Mouse (Mus musculus) naive thymus-derived CD4-positive, alpha-beta T cell, adult 2 months (primary cell): Measurements from ENCODE around the gene Crispld2.

ENCODE experiments used
- DNase-seq: peaks from one replicate; pipeline ENCODE4 v3.0.0-alpha.2; 2011; ENCODE audit warnings: low read depth

The Crispld2 gene

DNA sequence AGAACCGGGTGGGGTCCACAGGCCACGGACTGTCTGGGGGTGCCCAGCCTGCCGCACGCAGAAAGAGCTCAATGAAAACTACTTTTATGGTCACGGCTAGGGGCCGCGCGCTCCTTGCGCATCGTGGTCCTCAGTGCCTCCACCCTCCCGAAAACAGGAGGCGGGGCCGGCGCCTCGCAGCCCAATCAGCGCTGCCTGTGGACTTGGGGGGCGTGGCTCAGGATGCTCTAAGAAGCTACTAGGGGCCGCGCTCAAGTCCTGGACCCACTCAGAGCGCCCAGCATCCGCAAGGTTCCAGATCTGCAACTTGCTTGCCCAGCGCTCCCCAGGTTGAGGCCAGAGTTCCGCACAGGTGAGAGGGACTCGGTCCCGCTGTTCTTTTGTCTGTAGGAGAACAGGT lies at the start of gene Crispld2:
TSS of gene Crispld2 (plus strand) at position 190 of the 400 bp plus-strand sequence.
- peak; percentile 13 for DNase-seq

- DNase-seq, result no peak
Measured at GRCm38 (mm10) chr8:119943616-119944015, 48.6 kb upstream of the Crispld2 start.

DNA sequence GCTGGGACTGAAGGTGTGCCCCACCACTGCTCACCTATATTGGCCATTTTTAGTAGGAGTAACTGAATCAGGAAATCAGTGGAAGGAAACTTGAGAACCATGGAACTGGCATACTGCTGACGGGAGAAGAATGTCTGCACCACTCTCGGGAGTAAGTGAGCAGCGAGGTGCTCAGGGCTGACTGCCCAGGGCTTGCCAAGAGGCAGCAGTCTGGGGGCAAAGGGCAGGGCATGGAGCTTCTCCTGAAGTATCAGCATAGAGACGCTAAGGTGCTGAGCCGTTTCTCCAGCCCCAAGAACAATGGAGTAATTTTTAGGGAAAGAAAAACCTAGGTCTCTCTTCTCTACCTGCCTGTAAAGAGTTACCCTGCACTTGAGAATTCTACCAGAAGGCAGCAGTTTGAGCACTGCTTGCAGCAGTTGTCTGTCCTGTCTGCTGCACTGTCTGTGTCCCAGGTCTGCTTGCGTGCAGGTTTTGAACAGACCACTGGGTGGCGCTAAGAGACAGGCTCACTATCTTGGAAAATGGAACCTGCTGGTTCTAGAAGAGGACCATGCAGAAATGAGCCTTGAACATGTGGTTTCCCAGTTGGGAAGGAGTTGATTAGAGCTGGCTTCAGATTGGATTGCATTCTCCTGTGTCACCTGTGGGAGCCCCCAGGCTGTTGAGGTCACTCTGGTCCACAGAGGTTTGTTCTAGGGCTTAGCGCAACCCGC lies 48.0 kb upstream of the Crispld2 start:
- peak; percentile 80 for DNase-seq

DNA sequence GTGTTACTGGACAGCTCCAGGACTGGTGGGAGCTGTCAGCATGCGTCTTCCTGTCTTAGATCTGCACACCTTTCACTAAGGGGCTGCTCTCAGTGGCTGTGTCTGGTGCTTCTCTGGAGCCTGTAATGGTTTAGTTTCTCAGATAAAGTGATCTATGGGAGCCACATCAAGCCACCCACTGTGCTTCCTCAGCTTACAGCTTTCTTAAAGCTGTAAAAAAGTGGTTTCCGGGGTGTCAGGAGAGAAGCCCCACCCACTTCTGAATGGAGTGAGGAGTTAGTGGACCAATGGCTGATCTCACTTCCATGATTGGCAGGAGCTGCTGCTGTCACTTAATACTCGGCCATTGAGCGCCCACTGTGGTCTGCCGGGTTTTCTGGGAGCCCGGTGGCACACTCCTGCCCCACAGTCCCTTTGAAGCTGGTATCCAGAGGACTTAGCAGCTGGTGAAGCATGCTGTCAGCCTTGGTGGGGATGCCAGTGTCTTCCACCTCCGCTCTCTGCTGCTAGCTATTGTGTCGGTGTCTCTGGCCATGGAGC lies 45.8 kb upstream of the Crispld2 start:
- DNase-seq, result peak; percentile 78

DNA sequence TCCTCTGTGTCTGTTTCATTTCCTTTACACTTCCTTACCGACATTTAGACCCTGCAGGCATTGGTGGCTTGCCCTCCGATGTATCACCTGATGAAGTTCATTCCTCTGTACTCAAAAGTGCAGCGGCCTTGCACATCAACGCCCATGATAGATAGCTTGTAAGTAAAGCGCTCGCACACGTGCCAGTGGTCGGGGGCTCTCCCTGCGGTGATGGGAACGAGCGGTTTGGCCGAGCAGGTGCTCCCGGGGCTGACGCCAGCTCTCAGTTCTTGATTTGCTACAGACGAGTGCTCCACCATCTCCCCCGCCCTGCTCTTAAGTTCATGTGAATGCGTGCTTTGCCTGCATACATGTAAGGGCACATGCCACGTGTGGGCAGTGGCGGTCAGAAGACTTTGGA lies 44.6 kb upstream of the Crispld2 start:
- DNase-seq, result peak; percentile 18

DNA sequence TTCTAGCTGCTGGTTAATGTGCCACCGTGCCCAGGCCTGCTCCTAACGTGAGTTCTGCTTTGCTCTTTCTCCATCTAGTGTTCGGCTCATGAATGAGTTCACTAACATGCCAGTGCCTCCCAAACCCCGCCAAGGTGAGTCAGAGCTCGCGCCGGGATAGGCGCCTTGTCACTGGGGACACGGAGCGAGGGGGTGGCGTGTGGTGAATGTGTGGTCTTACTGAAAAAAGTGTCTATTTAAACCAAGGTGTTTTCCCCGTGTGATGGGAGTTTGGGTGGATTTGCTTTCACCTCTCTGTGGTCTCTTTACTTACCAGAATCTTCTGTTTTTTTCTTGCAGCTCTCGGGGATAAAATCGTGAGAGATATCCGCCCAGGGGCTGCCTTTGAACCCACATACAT lies 43.9 kb upstream of the Crispld2 start:
- peak; percentile 24 for DNase-seq

- DNase-seq, result no peak
Measured at GRCm38 (mm10) chr8:119952282-119952681, 40.0 kb upstream of the Crispld2 start.

- no peak for DNase-seq
Measured at GRCm38 (mm10) chr8:119952747-119953146, 39.5 kb upstream of the Crispld2 start.

- no peak for DNase-seq
Measured at GRCm38 (mm10) chr8:119955333-119955732, 36.9 kb upstream of the Crispld2 start.

- no peak for DNase-seq
Measured at GRCm38 (mm10) chr8:119958076-119958475, 34.2 kb upstream of the Crispld2 start.

DNA sequence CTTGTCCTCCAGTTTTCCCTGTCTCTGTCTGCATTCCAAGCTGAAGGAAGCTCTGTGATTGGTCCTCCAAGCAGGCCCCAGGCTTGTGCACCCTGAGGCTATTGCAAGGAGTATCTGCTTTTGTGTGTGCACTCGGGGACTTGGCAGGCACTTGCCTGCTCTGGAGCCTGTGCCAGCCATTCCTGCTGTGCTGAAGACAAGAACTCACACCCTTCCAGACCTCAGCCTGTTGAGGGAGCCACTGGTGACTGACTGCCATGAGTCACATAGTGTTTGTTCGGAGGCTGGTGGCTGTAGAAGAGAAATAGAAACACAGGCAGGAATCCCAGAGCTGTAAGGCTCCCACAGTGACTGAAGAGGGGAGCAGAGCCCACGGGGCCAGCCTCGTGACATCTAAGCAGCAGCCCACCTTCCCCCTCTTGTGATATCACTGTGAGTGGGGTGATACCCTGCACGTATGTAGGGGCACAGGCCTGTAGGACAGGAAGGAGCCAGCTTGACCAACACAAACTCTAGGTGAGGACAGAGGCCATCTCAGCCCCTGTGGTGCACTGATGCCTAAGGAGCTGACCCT lies 31.6 kb upstream of the Crispld2 start:
- no peak for DNase-seq

- no peak for DNase-seq
Measured at GRCm38 (mm10) chr8:119964859-119965258, 27.4 kb upstream of the Crispld2 start.

GRCm38 (mm10) chr8:119967435-119967834 lies 24.8 kb upstream of the Crispld2 start:
- no peak for DNase-seq

DNA sequence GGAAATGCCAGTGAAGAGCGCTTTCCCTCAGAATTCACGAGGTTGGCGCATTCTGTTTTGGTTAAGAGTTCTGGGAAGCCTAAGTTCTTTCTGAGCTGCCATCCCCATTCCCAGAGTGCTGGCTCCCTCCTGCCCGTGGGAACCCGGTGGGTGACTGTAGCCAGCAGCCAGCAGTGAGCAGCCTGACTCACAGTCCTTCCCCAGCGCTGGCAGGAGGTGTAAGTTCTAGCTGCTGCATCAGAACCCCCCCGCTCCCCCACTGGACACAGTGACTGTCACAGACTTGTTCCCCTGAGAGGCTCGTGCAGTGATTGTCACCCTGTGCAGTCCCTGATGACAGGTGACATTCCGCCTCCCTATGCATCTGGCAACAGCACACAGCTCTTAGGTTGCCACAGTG lies 22.1 kb upstream of the Crispld2 start:
- DNase-seq, result no peak

- DNase-seq, result no peak
Measured at GRCm38 (mm10) chr8:119972558-119972957, 19.7 kb upstream of the Crispld2 start.

DNA sequence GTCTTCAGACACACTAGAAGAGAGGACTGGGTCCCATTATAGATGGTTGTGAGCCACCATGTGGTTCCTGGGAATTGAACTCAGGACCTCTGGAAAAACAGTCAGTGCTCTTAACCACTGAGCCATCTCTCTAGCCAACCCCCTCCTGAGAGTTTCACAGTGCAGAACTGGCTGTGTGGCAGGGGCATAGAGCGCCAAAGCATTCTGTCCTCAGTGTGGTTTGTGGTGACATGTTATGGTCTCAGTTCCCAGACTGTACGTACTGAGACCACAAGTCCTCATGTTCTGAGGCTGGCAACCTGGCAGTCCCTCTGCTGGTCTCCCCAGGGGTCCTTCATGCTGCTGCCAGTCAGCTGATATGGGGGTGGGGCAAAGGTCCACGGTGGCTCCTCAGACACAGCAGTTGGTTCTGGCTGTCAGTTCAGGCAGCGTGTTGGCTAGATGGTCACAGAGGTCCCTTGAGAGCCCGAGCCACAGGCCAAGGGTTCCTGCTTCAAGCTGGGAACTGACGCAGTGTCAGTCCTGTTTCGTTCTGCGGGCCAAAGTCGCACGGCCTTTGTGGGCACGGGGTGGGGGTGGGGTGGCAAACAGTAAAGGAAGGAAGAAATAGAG lies 13.4 kb upstream of the Crispld2 start:
- no peak for DNase-seq

GRCm38 (mm10) chr8:119981253-119981652 lies 11.0 kb upstream of the Crispld2 start:
- DNase-seq, result no peak

GRCm38 (mm10) chr8:119984085-119984484 lies 8.2 kb upstream of the Crispld2 start:
- peak; percentile 30 for DNase-seq

GRCm38 (mm10) chr8:119986174-119986573 lies 6.1 kb upstream of the Crispld2 start:
- no peak for DNase-seq

- no peak for DNase-seq
Measured at GRCm38 (mm10) chr8:119988087-119988486, 4.2 kb upstream of the Crispld2 start.

DNA sequence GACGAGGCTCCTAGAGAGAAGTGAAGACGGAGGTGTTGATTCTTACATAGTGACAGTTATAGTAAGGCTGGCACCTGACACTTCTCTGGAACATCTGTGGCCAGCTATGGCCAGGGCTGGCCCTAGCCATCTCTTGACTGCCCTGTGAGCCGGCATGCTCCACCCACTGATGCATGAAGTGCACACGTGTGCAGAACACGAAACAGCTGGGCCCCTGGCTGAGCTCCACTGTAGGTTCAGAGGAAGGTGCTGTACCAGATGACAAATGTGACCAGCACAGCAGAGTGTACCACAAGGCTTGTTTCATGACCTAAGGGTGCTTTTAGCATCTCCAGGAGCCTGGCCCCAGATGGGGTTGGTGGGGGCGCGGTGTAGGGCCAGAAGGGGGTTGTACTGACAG lies 1.9 kb downstream of the Crispld2 start:
- DNase-seq, result no peak

GRCm38 (mm10) chr8:119994556-119994955 lies 2.3 kb downstream of the Crispld2 start:
- DNase-seq, result no peak

GRCm38 (mm10) chr8:119997266-119997665 lies 5.0 kb downstream of the Crispld2 start:
- DNase-seq, result no peak
